Mouse (Mus musculus): ENCODE measurements around the gene Doc2a.

GRCm38 (mm10) chr7:126845516-126845915 is 1.7 kb upstream of the Doc2a start:
- no peak for TF ChIP-seq MAFK (IDR thresholded peaks at IDR 0.05; ENCODE audit: insufficient read depth, low read depth, low read length)
- no peak for TF ChIP-seq ZC3H11A (IDR thresholded peaks at IDR 0.05; ENCODE audit: borderline replicate concordance, low read depth, low read length)
- TF ChIP-seq HCFC1 (IDR thresholded peaks at IDR 0.05; ENCODE audit: borderline replicate concordance, insufficient read depth, low read length): no peak
- TF ChIP-seq CHD2 (IDR thresholded peaks at IDR 0.05; ENCODE audit: low read depth, low read length): no peak
